Mouse (Mus musculus): ENCODE data around the gene Enthd1. TPM values are rescaled to one million over a fixed set of nuclear protein-coding genes. Genes with fewer than 3 reads are reported as not detected.

Gene Enthd1
- polyA plus RNA-seq, 1 experiment from 2014 or later = not detected

DNA sequence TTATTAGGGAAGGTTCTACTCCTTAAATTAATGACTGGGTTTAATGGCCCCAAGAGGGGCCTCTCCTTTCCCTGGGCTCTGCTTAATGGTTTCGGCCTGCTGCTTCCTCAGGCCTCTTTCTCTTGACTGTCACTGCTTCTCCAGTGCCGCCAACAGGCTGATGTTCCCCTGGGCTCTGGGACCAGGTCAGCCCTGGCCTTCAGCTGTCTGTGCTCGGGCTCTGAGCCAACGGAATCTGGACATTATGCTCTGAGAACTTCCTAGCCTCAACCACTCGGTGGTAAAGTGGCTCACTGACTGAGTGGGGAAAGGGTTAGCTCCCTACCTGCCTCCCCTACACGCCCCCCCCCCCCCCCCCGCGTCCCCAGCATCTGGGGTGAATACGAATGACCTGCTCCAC is 147.9 kb downstream of the Enthd1 start:
- Histone ChIP-seq H3K27me3 (replicated peaks; ENCODE audit: control insufficient read depth, insufficient read depth, low read length) (no peaks in the 10 kb centered on the region), H3K4me3 (ENCODE audit: low read length) (no peak overlapping the region), H3K36me3 (ENCODE audit: control insufficient read depth, insufficient read depth, low read length) (no peaks in the 10 kb centered on the region), H3K27ac (ENCODE audit: low read depth, low read length) (no peak overlapping the region; the same call in 1 of the 2 replicates), H3K4me1 (ENCODE audit: control insufficient read depth, insufficient read depth, low read depth, low read length) (peaks cover 10% of the 10 kb centered on the region), H3K9ac (ENCODE audit: low read depth, low read length) (no peak overlapping the region), H3K4me2 (ENCODE audit: low read length) (no peak overlapping the region), H3K9me3 (ENCODE audit: control insufficient read depth, low read length) (no peaks in the 10 kb centered on the region)
- no peak for ATAC-seq
- 52% methylated on average over 8 of the region's 9 CpGs for WGBS

DNA sequence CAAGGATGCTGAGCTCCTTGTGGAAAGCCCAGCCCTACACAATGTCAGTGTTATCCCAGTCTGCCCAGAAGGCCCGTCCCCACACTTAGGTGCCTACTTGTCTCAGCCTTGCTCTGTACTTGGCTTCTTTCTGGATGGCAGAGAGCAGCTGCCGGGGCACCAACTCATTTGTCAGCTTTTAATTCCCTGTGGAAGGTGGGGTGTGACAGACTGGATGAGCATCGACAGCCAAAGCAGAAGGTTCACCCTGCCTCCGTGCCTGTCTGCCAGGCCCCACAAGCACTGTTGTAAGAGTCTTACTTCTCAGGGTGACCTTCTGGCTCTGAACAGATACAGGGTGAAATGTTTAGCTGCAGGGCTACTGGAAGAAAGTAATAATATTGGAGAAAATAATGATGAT is 149.8 kb downstream of the Enthd1 start:
- Histone ChIP-seq H3K9me3 (ENCODE audit: control insufficient read depth, low read length) (no peaks in the 10 kb centered on the region), H3K27me3 (replicated peaks; ENCODE audit: control insufficient read depth, insufficient read depth, low read length) (no peaks in the 10 kb centered on the region), H3K4me2 (ENCODE audit: low read length) (no peak overlapping the region), H3K4me1 (ENCODE audit: control insufficient read depth, insufficient read depth, low read depth, low read length) (peaks cover 10% of the 10 kb centered on the region), H3K27ac (ENCODE audit: low read depth, low read length) (no peak overlapping the region), H3K9ac (ENCODE audit: low read depth, low read length) (no peak overlapping the region), H3K36me3 (ENCODE audit: control insufficient read depth, insufficient read depth, low read length) (no peaks in the 10 kb centered on the region), H3K4me3 (ENCODE audit: low read length) (no peak overlapping the region)
- ATAC-seq = no peak
- 45% methylated on average over 4 of the region's 4 CpGs for WGBS

DNA sequence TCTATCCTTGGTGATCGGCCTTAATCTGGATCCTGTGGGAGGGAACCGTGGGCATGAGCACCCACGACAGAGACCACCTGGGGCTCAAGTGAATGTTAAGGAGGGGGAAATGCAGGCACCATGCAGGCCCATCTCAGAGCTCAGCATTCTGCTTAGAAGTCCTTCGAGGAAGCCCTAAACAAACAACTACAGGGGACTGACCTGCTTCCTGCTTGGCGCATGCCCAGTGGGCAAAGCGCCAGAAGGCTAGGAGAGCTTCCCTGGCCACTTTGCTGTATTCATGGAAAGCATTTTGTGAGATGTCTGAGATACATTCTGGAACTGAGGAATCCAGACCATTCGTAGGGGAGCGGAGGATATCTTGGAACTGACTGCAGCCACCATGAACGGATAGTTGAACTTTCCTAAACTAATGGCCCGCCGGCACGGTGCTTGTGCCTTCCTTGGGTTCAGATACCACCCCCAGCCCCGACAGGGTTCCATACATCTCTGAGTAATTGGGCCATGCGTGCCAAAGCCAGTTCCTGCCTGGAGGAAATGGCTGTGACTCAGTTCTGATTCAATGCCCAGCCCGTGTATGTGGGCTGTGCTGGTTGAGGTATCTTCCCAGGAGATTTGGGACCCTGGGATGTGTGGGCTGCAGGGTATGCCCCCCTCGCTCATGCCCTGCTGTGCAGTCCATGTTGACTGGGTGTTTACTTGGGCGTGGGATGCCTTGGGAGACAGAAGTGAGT is 150.8 kb downstream of the Enthd1 start:
- Histone ChIP-seq H3K27ac (ENCODE audit: low read depth, low read length) (no peak overlapping the region), H3K4me3 (ENCODE audit: low read length) (no peak overlapping the region), H3K4me1 (ENCODE audit: control insufficient read depth, insufficient read depth, low read depth, low read length) (peaks cover 10% of the 10 kb centered on the region), H3K36me3 (ENCODE audit: control insufficient read depth, insufficient read depth, low read length) (no peaks in the 10 kb centered on the region), H3K4me2 (ENCODE audit: low read length) (no peak overlapping the region), H3K9ac (ENCODE audit: low read depth, low read length) (no peak overlapping the region), H3K9me3 (ENCODE audit: control insufficient read depth, low read length) (no peaks in the 10 kb centered on the region), H3K27me3 (replicated peaks; ENCODE audit: control insufficient read depth, insufficient read depth, low read length) (no peaks in the 10 kb centered on the region)
- ATAC-seq = no peak
- WGBS = 78% methylated on average over 17 of the region's 17 CpGs

DNA sequence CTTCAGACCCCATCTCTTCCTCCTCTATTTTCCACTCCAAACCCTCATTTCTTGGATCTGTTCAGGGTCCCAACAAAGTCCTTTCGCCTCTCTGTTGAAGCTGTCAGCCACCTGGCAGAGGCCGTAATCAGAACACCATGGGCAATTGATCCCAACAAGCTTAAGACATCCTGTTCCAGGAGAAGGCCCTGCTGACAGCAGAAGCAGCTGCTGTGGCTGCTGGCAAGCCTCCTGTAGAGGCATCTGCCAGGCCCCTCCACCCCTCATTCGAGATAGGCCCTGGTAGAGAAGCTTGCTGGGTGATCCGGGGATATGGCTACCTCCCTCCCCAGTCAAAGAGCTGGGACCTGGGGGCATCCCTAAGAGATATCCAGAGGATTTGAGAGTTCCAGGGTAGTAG is 151.9 kb downstream of the Enthd1 start:
- Histone ChIP-seq H3K27me3 (replicated peaks; ENCODE audit: control insufficient read depth, insufficient read depth, low read length) (no peaks in the 10 kb centered on the region), H3K9ac (ENCODE audit: low read depth, low read length) (no peak overlapping the region), H3K27ac (ENCODE audit: low read depth, low read length) (no peak overlapping the region), H3K4me1 (ENCODE audit: control insufficient read depth, insufficient read depth, low read depth, low read length) (peaks cover 10% of the 10 kb centered on the region), H3K4me3 (ENCODE audit: low read length) (no peak overlapping the region), H3K4me2 (ENCODE audit: low read length) (no peak overlapping the region), H3K36me3 (ENCODE audit: control insufficient read depth, insufficient read depth, low read length) (no peaks in the 10 kb centered on the region), H3K9me3 (ENCODE audit: control insufficient read depth, low read length) (no peaks in the 10 kb centered on the region)
- 58% methylated on average over 4 of the region's 4 CpGs for WGBS
- peak; percentile 53; the same call in 1 of the 2 replicates for ATAC-seq

DNA sequence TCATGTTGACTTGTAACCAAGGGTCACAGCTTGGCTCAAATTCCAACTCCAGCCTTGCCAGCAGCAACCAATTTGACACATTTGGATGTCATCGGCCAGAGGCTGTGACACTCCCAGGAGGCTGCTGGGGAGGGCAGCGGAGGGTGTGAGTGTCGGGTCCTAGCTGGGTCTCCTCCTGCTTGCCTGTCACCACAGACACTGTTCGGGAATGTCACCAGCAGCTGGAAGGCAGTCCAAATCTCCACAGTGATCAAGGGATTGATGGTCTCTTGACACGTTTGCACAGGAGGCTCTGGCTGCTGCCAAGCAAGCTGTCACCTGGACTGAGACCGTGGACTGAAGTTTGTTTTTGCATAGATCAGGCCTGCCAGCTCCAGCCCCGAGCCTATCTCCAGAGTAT is 154.3 kb downstream of the Enthd1 start:
- Histone ChIP-seq H3K27ac (ENCODE audit: low read depth, low read length) (no peak overlapping the region), H3K9ac (ENCODE audit: low read depth, low read length) (no peak overlapping the region), H3K4me1 (ENCODE audit: control insufficient read depth, insufficient read depth, low read depth, low read length) (peaks cover 6% of the 10 kb centered on the region), H3K4me2 (ENCODE audit: low read length) (no peak overlapping the region), H3K4me3 (ENCODE audit: low read length) (no peak overlapping the region), H3K9me3 (ENCODE audit: control insufficient read depth, low read length) (no peaks in the 10 kb centered on the region), H3K36me3 (ENCODE audit: control insufficient read depth, insufficient read depth, low read length) (no peaks in the 10 kb centered on the region), H3K27me3 (replicated peaks; ENCODE audit: control insufficient read depth, insufficient read depth, low read length) (no peaks in the 10 kb centered on the region)
- WGBS = 58% methylated on average over 7 of the region's 7 CpGs
- ATAC-seq = no peak

DNA sequence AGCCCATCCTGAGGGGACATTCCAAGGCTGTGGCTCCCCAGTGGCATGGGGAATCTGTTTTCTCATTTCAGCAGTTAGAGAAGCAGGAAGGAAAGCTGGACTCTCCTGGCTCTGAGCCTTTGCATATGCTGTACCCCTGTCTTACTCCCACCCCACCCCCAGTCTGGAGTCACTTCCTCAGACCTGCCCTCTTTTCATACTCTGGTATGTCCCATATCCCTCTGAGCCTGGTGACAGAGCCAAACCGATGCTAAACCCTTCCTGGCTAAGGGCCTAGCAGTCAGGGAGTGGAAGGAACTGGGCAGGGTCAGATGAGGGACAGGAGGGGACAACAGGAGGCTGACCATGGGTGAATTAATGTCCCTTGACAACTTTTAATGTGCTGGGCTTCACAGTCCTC is 157.1 kb downstream of the Enthd1 start:
- Histone ChIP-seq H3K27me3 (replicated peaks; ENCODE audit: control insufficient read depth, insufficient read depth, low read length) (no peaks in the 10 kb centered on the region), H3K4me1 (ENCODE audit: control insufficient read depth, insufficient read depth, low read depth, low read length) (no peaks in the 10 kb centered on the region), H3K27ac (ENCODE audit: low read depth, low read length) (no peak overlapping the region), H3K4me3 (ENCODE audit: low read length) (no peak overlapping the region), H3K4me2 (ENCODE audit: low read length) (no peak overlapping the region), H3K36me3 (ENCODE audit: control insufficient read depth, insufficient read depth, low read length) (no peaks in the 10 kb centered on the region), H3K9ac (ENCODE audit: low read depth, low read length) (no peak overlapping the region), H3K9me3 (ENCODE audit: control insufficient read depth, low read length) (no peaks in the 10 kb centered on the region)
- WGBS = 40% methylated on average over 1 of the region's 1 CpGs
- no peak for ATAC-seq

Other genes with a start within 250 kb of the Enthd1 start
- gene Grap2, start 7.4 kb upstream of the Enthd1 start, polyA plus RNA-seq (2015; fragmentation: Nextera tagmentation; extraction: Ambion mirVana) = 0.27 and 0.31 TPM in 2 replicates
- gene Fam83f, start 106.7 kb upstream of the Enthd1 start, polyA plus RNA-seq (2015; fragmentation: Nextera tagmentation; extraction: Ambion mirVana) = 0.16 and 0.39 TPM in 2 replicates
- 26.8 and 32.9 TPM in 2 replicates for gene Tnrc6b, start 146.2 kb upstream of the Enthd1 start, polyA plus RNA-seq (2015; fragmentation: Nextera tagmentation; extraction: Ambion mirVana)

All from hindbrain, embryonic 16.5 days (tissue).